Mouse (Mus musculus): ENCODE results near the gene Slc35a1.

Slc35a1 gene

DNA sequence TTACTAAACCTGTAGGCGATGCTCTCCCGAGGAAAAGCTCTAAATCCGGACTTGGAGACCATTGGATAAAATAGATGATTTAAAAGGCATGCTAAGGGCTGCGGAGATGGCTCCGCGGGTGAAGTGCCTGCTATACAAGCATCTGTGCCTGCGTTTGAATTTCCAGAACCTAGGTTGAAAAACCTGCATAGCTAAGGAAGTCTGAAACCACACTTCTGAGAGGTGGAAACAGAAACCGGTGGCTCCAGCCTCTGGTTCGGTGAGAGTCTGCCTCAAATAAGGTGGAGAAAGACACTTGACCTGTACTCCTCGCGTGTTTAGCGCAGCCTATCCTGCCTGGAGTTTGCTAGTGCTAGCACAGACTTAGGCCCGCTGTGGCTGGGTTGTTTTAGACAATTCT lies 71.9 kb downstream of the Slc35a1 start:
- TF ChIP-seq GATA4 (IDR thresholded peaks at IDR 0.05; ENCODE audit: insufficient replicate concordance, low read length) = no peak

DNA sequence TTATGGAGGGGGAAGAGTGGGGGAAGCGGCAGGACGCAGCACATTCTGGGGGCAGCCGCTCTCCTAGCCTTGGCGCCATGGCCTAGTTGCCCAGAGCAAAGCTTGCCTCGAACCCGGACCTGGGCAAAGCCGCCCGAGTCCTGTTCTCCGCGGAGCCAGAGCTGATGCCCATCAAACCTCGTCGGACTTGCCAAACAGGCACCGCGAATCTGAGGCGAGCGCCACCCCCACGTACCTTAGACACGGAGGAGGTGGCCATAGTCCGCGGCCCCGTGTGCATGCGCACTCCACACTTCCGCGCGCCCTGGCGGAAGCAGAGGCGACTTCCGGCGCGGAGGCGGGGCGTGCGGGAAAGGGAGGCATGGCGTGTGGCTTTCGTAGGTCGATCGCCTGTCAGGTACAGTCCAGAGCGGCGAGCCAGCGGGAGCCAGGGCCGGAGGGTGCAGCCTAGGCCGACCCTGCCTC lies 72.6 kb downstream of the Slc35a1 start, which contains the start of the genes Orc3 and Rars2:
TSS of gene Orc3 (minus strand) at position 315 of the 465 bp plus-strand sequence.
TSS of gene Rars2 (plus strand) at position 328 of the 465 bp plus-strand sequence.
- peak; percentile 36; the same call in 1 of the 2 replicates for TF ChIP-seq GATA4 (IDR thresholded peaks at IDR 0.05; ENCODE audit: insufficient replicate concordance, low read length)

- TF ChIP-seq GATA4 (IDR thresholded peaks at IDR 0.05; ENCODE audit: insufficient replicate concordance, low read length) = no peak
Observed at GRCm38 (mm10) chr4:34613571-34614145, 73.6 kb downstream of the Slc35a1 start.

All from liver, adult (tissue).